Mouse (Mus musculus): Measurements from ENCODE around the gene Gm5155. TPM values are rescaled to one million over a fixed set of nuclear protein-coding genes. Genes with fewer than 3 reads are reported as not detected.
"Not testable (repeated sequence)": the region's sequence is repeated elsewhere in the genome, so short reads cannot be mapped to it uniquely, and the experiment has no call there.

Gene Gm5155
- polyA plus RNA-seq (2015; fragmentation: Nextera tagmentation; extraction: Ambion mirVana) = not detected in 2 replicates

- ATAC-seq = no peak
- Histone ChIP-seq H3K9me3 (ENCODE audit: control insufficient read depth, low read length) (no peaks in the 10 kb centered on the region), H3K36me3 (ENCODE audit: control insufficient read depth, insufficient read depth, low read length) (no peaks in the 10 kb centered on the region), H3K4me3 (ENCODE audit: low read length) (no peak within 1 kb of the TSS), H3K9ac (ENCODE audit: low read depth, low read length) (no peak within 1 kb of the TSS), H3K4me2 (ENCODE audit: low read depth, low read length) (no peak within 1 kb of the TSS), H3K27me3 (replicated peaks; ENCODE audit: control insufficient read depth, insufficient read depth, low read length) (no peaks in the 10 kb centered on the region), H3K4me1 (ENCODE audit: control insufficient read depth, insufficient read depth, low read length) (no peaks in the 10 kb centered on the region), H3K27ac (ENCODE audit: low read length) (no peak within 1 kb of the TSS)
- 63% methylated on average over 1 of the region's 1 CpGs for WGBS
Observed at GRCm38 (mm10) chr7:17871467-17871866, at the start of gene Gm5155. Gene Gm5155 (plus strand): TSS chr7:17871767.

GRCm38 (mm10) chr7:17870776-17871175, 791 bp upstream of the Gm5155 start:
- Histone ChIP-seq H3K9me3 (ENCODE audit: control insufficient read depth, low read length) (no peaks in the 10 kb centered on the region), H3K36me3 (ENCODE audit: control insufficient read depth, insufficient read depth, low read length) (no peaks in the 10 kb centered on the region), H3K4me3 (ENCODE audit: low read length) (no peak overlapping the region), H3K4me1 (ENCODE audit: control insufficient read depth, insufficient read depth, low read length) (no peaks in the 10 kb centered on the region), H3K4me2 (ENCODE audit: low read depth, low read length) (no peak overlapping the region), H3K9ac (ENCODE audit: low read depth, low read length) (no peak overlapping the region), H3K27me3 (replicated peaks; ENCODE audit: control insufficient read depth, insufficient read depth, low read length) (no peaks in the 10 kb centered on the region), H3K27ac (ENCODE audit: low read length) (no peak overlapping the region)
- WGBS = 94% methylated on average over 1 of the region's 1 CpGs
- ATAC-seq = no peak

GRCm38 (mm10) chr7:17895341-17895740, 23.8 kb downstream of the Gm5155 start:
- 71% methylated on average over 1 of the region's 1 CpGs for WGBS
- H3K27me3 ChIP-seq (replicated peaks; ENCODE audit: control insufficient read depth, insufficient read depth, low read length); H3K9me3 ChIP-seq (ENCODE audit: control insufficient read depth, low read length); H3K9ac ChIP-seq (ENCODE audit: low read depth, low read length); H3K27ac ChIP-seq (ENCODE audit: low read length); H3K4me1 ChIP-seq (ENCODE audit: control insufficient read depth, insufficient read depth, low read length); H3K4me3 ChIP-seq (ENCODE audit: low read length); H3K36me3 ChIP-seq (ENCODE audit: control insufficient read depth, insufficient read depth, low read length); H3K4me2 ChIP-seq (ENCODE audit: low read depth, low read length); ATAC-seq: not testable (repeated sequence)

- Histone ChIP-seq H3K4me2 (ENCODE audit: low read depth, low read length) (no peak overlapping the region), H3K9ac (ENCODE audit: low read depth, low read length) (no peak overlapping the region), H3K4me3 (ENCODE audit: low read length) (no peak overlapping the region), H3K36me3 (ENCODE audit: control insufficient read depth, insufficient read depth, low read length) (no peaks in the 10 kb centered on the region), H3K27ac (ENCODE audit: low read length) (no peak overlapping the region), H3K9me3 (ENCODE audit: control insufficient read depth, low read length) (no peaks in the 10 kb centered on the region; the same call in 1 of the 2 replicates), H3K4me1 (ENCODE audit: control insufficient read depth, insufficient read depth, low read length) (no peaks in the 10 kb centered on the region), H3K27me3 (replicated peaks; ENCODE audit: control insufficient read depth, insufficient read depth, low read length) (no peaks in the 10 kb centered on the region)
- 71% methylated on average over 6 of the region's 6 CpGs for WGBS
- ATAC-seq = no peak
Observed at GRCm38 (mm10) chr7:17903146-17903915, 31.8 kb downstream of the Gm5155 start.

Other genes with a start within 250 kb of the Gm5155 start
- not detected in 2 replicates for gene Ceacam5, start 158.5 kb upstream of the Gm5155 start, polyA plus RNA-seq (2015; fragmentation: Nextera tagmentation; extraction: Ambion mirVana)
- gene Ceacam14, start 59.1 kb upstream of the Gm5155 start, polyA plus RNA-seq (2015; fragmentation: Nextera tagmentation; extraction: Ambion mirVana) = not detected in 2 replicates
- gene Ceacam11, start 100.4 kb downstream of the Gm5155 start, polyA plus RNA-seq (2015; fragmentation: Nextera tagmentation; extraction: Ambion mirVana) = not detected in 2 replicates
- not detected in 2 replicates for gene Ceacam13, start 138.1 kb downstream of the Gm5155 start, polyA plus RNA-seq (2015; fragmentation: Nextera tagmentation; extraction: Ambion mirVana)
- not detected in 2 replicates for gene Ceacam12, start 194.2 kb downstream of the Gm5155 start, polyA plus RNA-seq (2015; fragmentation: Nextera tagmentation; extraction: Ambion mirVana)

Data from intestine, embryonic 16.5 days (tissue).